Mouse (Mus musculus) stomach, embryonic 15.5 days (tissue): Measurements from ENCODE around the gene Tmem199. TPM values are rescaled to one million over a fixed set of nuclear protein-coding genes. Genes with fewer than 3 reads are reported as not detected.
A peak's percentile ranks its signal among the peaks of the same experiment; 100 is the strongest.

Source experiments
- ATAC-seq: fragments of 200-750 bp; cut with Nextera tagmentation; 2 replicates; pipeline ENCODE4 v1.8.0; 2017; ENCODE audit warnings: low read depth, moderate number of reproducible peaks, moderate TSS enrichment; ENCODE audit not compliant: insufficient read depth, low FRiP score
- H3K27ac ChIP-seq: fragments of 300-500 bp; sonication (generic); 2 replicates; pipeline ENCODE4 v1.5.1; 2015; ENCODE audit warnings: mild to moderate bottlenecking, inconsistent platforms
- H3K27me3 ChIP-seq: fragments of 300-500 bp; sonication (generic); replicated peaks from 2 replicates; pipeline ENCODE4 v1.6.1; 2015; ENCODE audit warnings: inconsistent platforms
- H3K36me3 ChIP-seq: fragments of 300-500 bp; sonication (generic); 2 replicates; pipeline ENCODE4 v1.6.1; 2015; ENCODE audit warnings: inconsistent platforms
- H3K4me1 ChIP-seq: fragments of 300-500 bp; sonication (generic); 2 replicates; pipeline ENCODE4 v1.6.1; 2015; ENCODE audit warnings: inconsistent platforms
- H3K4me2 ChIP-seq: fragments of 300-500 bp; sonication (generic); 2 replicates; pipeline ENCODE4 v1.6.1; 2015; ENCODE audit warnings: mild to moderate bottlenecking, inconsistent platforms
- H3K4me3 ChIP-seq: fragments of 300-500 bp; sonication (generic); replicated peaks from 2 replicates; pipeline ENCODE4 v1.5.1; 2015; ENCODE audit warnings: inconsistent platforms
- H3K9ac ChIP-seq: fragments of 300-500 bp; sonication (generic); 2 replicates; pipeline ENCODE4 v1.6.1; 2015; ENCODE audit warnings: inconsistent platforms
- H3K9me3 ChIP-seq: fragments of 300-500 bp; sonication (generic); 2 replicates; pipeline ENCODE4 v1.6.1; 2016; ENCODE audit warnings: inconsistent platforms
- WGBS: fragments of 180-500 bp; shearing (Covaris S2); methylation state at CpG from one replicate; pipeline ENCODE4 v1.1.7; 2015; 5-methylcytosine and 5-hydroxymethylcytosine counted together
- polyA plus RNA-seq: library from polyadenylated mRNA; unstranded; fragments of >200 nt; fragmentation: Nextera tagmentation; extraction: Ambion mirVana; gene quantifications from 2 replicates; pipeline ENCODE4 v1.2.1, GENCODE M21; 2015

The Tmem199 gene
- 45.5 and 47.2 TPM in 2 replicates for polyA plus RNA-seq

DNA sequence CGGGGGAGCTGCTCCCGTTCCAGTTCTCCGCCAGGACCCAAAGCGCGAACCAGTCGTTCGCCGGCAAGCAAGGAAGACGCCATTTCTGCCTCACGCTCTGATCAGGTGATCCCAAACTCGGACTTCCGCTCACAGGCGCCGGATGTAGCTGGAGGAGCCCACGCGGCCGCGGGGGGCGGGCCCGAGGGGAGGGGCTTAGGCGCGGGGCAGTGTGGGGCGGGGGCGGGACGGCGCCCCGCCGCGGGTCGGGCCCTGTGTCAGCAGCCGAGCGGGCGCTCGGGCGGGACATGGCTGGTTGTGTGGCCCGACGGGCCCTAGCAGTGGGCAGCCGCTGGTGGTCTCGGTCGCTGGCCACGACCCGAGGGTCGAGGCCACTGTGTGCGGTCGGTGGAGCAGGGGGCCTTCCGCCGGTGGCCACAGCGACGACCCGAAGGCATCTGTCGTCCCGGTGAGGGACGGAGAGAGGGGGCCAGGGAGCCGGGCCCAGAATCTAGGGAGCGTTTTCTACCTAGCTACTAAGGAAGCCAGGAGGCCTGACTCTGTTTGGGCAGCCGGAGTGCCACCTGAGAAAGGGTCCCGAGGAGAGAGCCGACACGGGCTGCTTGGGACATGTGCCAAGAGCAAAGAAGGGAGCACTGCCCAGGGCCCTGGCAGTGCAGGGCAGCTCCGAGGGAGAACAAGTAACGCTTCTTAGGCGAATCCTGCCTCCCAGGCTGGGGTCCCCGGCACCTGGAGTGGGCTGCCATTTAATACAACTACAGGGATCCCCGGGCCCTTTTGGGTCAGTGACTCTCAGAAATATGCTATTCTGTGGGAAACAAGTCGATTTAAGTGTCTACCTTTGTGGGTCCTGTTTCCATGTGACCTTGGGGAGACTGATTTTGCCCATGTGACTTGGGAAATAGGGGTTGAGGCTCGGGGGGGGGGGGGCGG is at the start of gene Tmem199, which contains the start of gene Poldip2:
TSS of gene Tmem199 (minus strand) at position 148 of the 933 bp plus-strand sequence.
TSS of gene Poldip2 (plus strand) at position 169 of the 933 bp plus-strand sequence.
- ATAC-seq: peak; percentile 95
- no peaks in the 10 kb centered on the region for H3K27me3 ChIP-seq
- WGBS: under 1% methylated on average over 66 of the region's 67 CpGs
- H3K9me3 ChIP-seq: no peaks in the 10 kb centered on the region
- peaks cover 5% of the 10 kb centered on the region; the same call in 1 of the 2 replicates for H3K4me1 ChIP-seq
- H3K9ac ChIP-seq: peak within 1 kb of the TSS; percentile 98
- H3K27ac ChIP-seq: peak within 1 kb of the TSS; percentile 70
- H3K4me3 ChIP-seq: peak within 1 kb of the TSS; percentile 96
- peaks cover 31% of the 10 kb centered on the region for H3K36me3 ChIP-seq
- H3K4me2 ChIP-seq: peak within 1 kb of the TSS; percentile 87

DNA sequence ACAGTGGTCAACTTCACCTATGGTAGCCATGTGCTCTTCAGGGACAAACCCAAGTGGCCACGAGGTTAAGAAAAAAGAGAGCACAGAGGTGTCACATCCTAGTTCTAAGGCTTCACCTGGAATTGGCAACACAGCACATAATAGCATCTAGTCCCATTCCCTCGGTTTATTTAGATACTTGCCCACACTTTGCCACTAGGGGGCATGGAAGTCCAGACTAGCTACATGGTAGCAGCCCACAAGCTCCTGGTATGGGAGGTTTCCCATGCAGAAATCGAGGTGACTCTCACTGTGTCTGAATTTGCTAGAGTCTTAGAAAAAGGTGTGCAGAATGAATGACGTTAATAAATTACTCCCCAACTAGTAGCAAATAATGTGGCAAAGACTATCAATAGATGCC is 48.5 kb upstream of the Tmem199 start:
- 20% methylated on average over 4 of the region's 4 CpGs for WGBS

GRCm38 (mm10) chr11:78557241-78557640 is 45.3 kb upstream of the Tmem199 start:
- no peaks in the 10 kb centered on the region for H3K36me3 ChIP-seq
- H3K27me3 ChIP-seq: no peaks in the 10 kb centered on the region
- 58% methylated on average over 8 of the region's 8 CpGs for WGBS
- H3K9ac ChIP-seq: no peak overlapping the region
- no peak overlapping the region for H3K4me2 ChIP-seq
- no peak for ATAC-seq
- 0 out of 2 replicates have a peak overlapping the region, but pooled peaks have one; percentile 5 for H3K27ac ChIP-seq
- no peak overlapping the region for H3K4me3 ChIP-seq
- H3K4me1 ChIP-seq: peaks cover 5% of the 10 kb centered on the region; the same call in 1 of the 2 replicates
- no peaks in the 10 kb centered on the region for H3K9me3 ChIP-seq

More for the DNA sequence above, 48.5 kb upstream of the Tmem199 start:
- H3K4me1 ChIP-seq: peaks cover 5% of the 10 kb centered on the region; the same call in 1 of the 2 replicates
- no peak overlapping the region for H3K27ac ChIP-seq
- no peak overlapping the region for H3K4me3 ChIP-seq
- H3K9ac ChIP-seq: no peak overlapping the region
- H3K4me2 ChIP-seq: no peak overlapping the region
- H3K9me3 ChIP-seq: no peaks in the 10 kb centered on the region
- no peaks in the 10 kb centered on the region for H3K27me3 ChIP-seq
- H3K36me3 ChIP-seq: no peaks in the 10 kb centered on the region
- ATAC-seq: no peak

DNA sequence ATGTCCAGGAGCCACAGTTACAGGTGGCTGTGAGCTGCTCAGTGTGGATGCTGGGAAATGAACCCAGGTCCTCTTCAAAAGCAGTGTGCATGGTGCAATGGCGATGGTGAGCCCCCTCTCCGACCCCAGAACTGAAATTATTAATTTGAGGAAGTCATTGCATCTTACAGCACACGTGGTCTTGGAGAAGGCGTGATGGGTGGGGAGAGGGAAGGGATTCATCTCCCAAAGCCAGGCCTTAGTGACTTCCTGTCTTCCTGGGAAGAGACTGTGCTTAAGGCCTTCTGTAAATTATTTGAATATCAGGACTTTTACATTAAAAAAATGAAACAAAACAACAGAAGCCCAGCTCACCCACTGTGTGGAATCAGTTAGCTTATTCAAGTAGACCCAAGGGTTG is 44.1 kb upstream of the Tmem199 start:
- Histone ChIP-seq H3K9me3 (no peaks in the 10 kb centered on the region), H3K27ac (peak overlapping the region; percentile 17; the same call in 1 of the 2 replicates), H3K36me3 (no peaks in the 10 kb centered on the region), H3K9ac (no peak overlapping the region), H3K27me3 (no peaks in the 10 kb centered on the region), H3K4me3 (no peak overlapping the region), H3K4me1 (peaks cover 5% of the 10 kb centered on the region; the same call in 1 of the 2 replicates), H3K4me2 (no peak overlapping the region)
- WGBS: 66% methylated on average over 4 of the region's 4 CpGs
- no peak for ATAC-seq

DNA sequence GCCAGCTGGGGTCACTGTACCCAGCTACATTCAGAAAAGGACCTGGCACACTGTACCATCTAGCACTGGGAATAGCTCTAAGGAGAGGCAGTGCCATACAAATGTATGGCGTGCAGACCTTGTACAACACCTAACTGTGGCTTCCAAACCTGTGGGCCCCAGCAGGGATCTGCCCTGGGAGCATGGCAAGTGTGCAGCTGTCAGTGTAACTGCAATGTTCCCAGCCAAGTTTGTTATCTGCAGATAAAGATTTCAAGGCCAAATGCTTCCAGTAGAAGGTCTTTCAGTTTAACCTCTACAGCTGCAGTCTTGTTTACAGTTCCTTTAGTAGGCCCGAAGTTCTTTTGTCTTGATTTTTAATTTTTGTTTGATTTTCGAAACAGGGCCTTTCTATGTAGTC is 43.7 kb upstream of the Tmem199 start:
- H3K9me3 ChIP-seq: no peaks in the 10 kb centered on the region
- no peak overlapping the region for H3K4me3 ChIP-seq
- H3K27me3 ChIP-seq: no peaks in the 10 kb centered on the region
- 0 out of 2 replicates have a peak, but pooled peaks have one; percentile 25 for ATAC-seq
- peaks cover 5% of the 10 kb centered on the region; the same call in 1 of the 2 replicates for H3K4me1 ChIP-seq
- no peak overlapping the region for H3K4me2 ChIP-seq
- no peak overlapping the region for H3K9ac ChIP-seq
- peak overlapping the region; percentile 78 for H3K27ac ChIP-seq
- 61% methylated on average over 3 of the region's 3 CpGs for WGBS
- H3K36me3 ChIP-seq: no peaks in the 10 kb centered on the region

GRCm38 (mm10) chr11:78551059-78551398 is 39.1 kb upstream of the Tmem199 start:
- Histone ChIP-seq H3K27me3 (no peaks in the 10 kb centered on the region), H3K4me2 (peak overlapping the region; percentile 71), H3K4me1 (peaks cover 10% of the 10 kb centered on the region; the same call in 1 of the 2 replicates), H3K4me3 (peak overlapping the region; percentile 75), H3K27ac (peak overlapping the region; percentile 74; the same call in 1 of the 2 replicates), H3K36me3 (no peaks in the 10 kb centered on the region), H3K9ac (peak overlapping the region; percentile 20; the same call in 1 of the 2 replicates), H3K9me3 (no peaks in the 10 kb centered on the region)
- 34% methylated on average over 6 of the region's 6 CpGs for WGBS
- ATAC-seq: no peak

- Histone ChIP-seq H3K36me3 (no peaks in the 10 kb centered on the region), H3K9me3 (no peaks in the 10 kb centered on the region), H3K4me2 (peak within 1 kb of the TSS; percentile 71), H3K27me3 (no peaks in the 10 kb centered on the region), H3K4me1 (peaks cover 10% of the 10 kb centered on the region; the same call in 1 of the 2 replicates), H3K9ac (peak within 1 kb of the TSS; percentile 69; the same call in 1 of the 2 replicates), H3K27ac (peak within 1 kb of the TSS; percentile 83), H3K4me3 (peak within 1 kb of the TSS; percentile 75)
- peak; percentile 99 for ATAC-seq
- WGBS: under 1% methylated on average over 60 of the region's 60 CpGs
Observed at GRCm38 (mm10) chr11:78550168-78551058, 38.4 kb upstream of the Tmem199 start, which contains the start of gene Tmem97. TSS of gene Tmem97 (minus strand) at chr11:78550777.

- Histone ChIP-seq H3K4me2 (peak overlapping the region; percentile 71), H3K4me1 (peaks cover 10% of the 10 kb centered on the region; the same call in 1 of the 2 replicates), H3K4me3 (peak overlapping the region; percentile 75), H3K27ac (peak overlapping the region; percentile 83; the same call in 1 of the 2 replicates), H3K9me3 (no peaks in the 10 kb centered on the region), H3K27me3 (no peaks in the 10 kb centered on the region), H3K9ac (peak overlapping the region; percentile 69; the same call in 1 of the 2 replicates), H3K36me3 (no peaks in the 10 kb centered on the region; the same call in 1 of the 2 replicates)
- no peak for ATAC-seq
- 4% methylated on average over 5 of the region's 5 CpGs for WGBS
Observed at GRCm38 (mm10) chr11:78549491-78549987, 37.6 kb upstream of the Tmem199 start.

GRCm38 (mm10) chr11:78547718-78548460 is 35.9 kb upstream of the Tmem199 start:
- H3K9me3 ChIP-seq: no peaks in the 10 kb centered on the region
- no peaks in the 10 kb centered on the region for H3K27me3 ChIP-seq
- ATAC-seq: no peak
- WGBS: 73% methylated on average over 2 of the region's 2 CpGs
- H3K4me2 ChIP-seq: no peak overlapping the region
- peaks cover 10% of the 10 kb centered on the region; the same call in 1 of the 2 replicates for H3K4me1 ChIP-seq
- peaks cover 7% of the 10 kb centered on the region for H3K36me3 ChIP-seq
- no peak overlapping the region for H3K9ac ChIP-seq
- H3K27ac ChIP-seq: no peak overlapping the region
- H3K4me3 ChIP-seq: 0 out of 2 replicates have a peak overlapping the region, but pooled peaks have one; percentile 75

DNA sequence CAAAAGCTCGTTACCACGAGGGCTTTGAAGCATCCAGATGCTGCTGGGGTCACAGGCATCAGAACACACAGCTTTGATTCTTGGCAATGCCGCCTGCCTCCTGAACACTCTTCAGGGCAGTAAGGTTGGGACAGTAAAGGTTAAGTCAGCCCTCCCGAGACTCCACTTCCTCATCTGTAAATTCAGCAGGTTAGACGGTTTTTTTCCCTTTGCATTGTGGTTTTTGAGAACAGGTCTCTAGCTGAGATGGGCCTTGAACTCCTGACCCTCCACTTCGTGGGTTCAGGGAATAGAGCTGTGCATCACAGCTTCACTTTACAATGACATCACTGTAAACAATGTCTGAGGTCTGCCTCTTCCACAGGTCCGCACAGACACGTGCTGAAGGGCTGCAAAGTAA is 33.2 kb upstream of the Tmem199 start:
- Histone ChIP-seq H3K27ac (no peak overlapping the region), H3K9ac (no peak overlapping the region), H3K36me3 (peaks cover 20% of the 10 kb centered on the region), H3K4me3 (no peak overlapping the region), H3K9me3 (no peaks in the 10 kb centered on the region), H3K4me2 (no peak overlapping the region), H3K4me1 (peaks cover 10% of the 10 kb centered on the region; the same call in 1 of the 2 replicates), H3K27me3 (no peaks in the 10 kb centered on the region)
- WGBS: 53% methylated on average over 8 of the region's 8 CpGs
- no peak for ATAC-seq
